9 mouse cellular contexts compared by ENCODE assay signal in genomic region chr10:128945675-128946074, GRCm38 (mm10). TPM values are rescaled to one million over a fixed set of nuclear protein-coding genes. Genes with fewer than 3 reads are reported as not detected.
DNase-seq lines count a peak whose midpoint lies in the region; ATAC-seq lines count a peak whose summit lies in the region.
"Had no signal": no experiment of that assay in that cellular context is flagged by ENCODE, and none has a peak within 500 bp of the region (broad histone marks: within the 10 kb centered on the region; RNA-seq: fewer than 3 reads in every experiment).

No protein-coding gene starts in this region.

- no peak overlapping the region for H3K9ac ChIP-seq in embryonic facial prominence, embryonic 11.5 days (replicated peaks; ENCODE audit: low read length)

- no peaks in the 10 kb centered on the region for H3K4me1 ChIP-seq in embryonic facial prominence, embryonic 11.5 days (ENCODE audit: control insufficient read depth, insufficient read depth, low read length)
- H3K4me1 ChIP-seq in embryonic facial prominence, embryonic 10.5 days = no peaks in the 10 kb centered on the region

- ATAC-seq in embryonic facial prominence, embryonic 11.5 days (replicated peaks; ENCODE audit: insufficient number of reproducible peaks, low FRiP score, low TSS enrichment, low read depth) = no peak
- ATAC-seq in granulocyte monocyte progenitor cell, adult 5-6 weeks (replicated peaks; ENCODE audit: poor library complexity, severe bottlenecking) = peak; percentile 82

- no peaks in the 10 kb centered on the region for H3K9me3 ChIP-seq in embryonic facial prominence, embryonic 11.5 days (replicated peaks; ENCODE audit: control insufficient read depth, low read length)
- no peaks in the 10 kb centered on the region for H3K9me3 ChIP-seq in embryonic facial prominence, embryonic 10.5 days

- intact Hi-C loops in left cerebral cortex, postnatal 36 days (cut with DNase I) = no loop called here

- no peak overlapping the region for H3K27ac ChIP-seq in embryonic facial prominence, embryonic 11.5 days (replicated peaks; ENCODE audit: low read depth, low read length)
- H3K27ac ChIP-seq in embryonic facial prominence, embryonic 10.5 days (replicated peaks) = no peak overlapping the region

- no peak overlapping the region for H3K4me3 ChIP-seq in embryonic facial prominence, embryonic 11.5 days (ENCODE audit: low read depth, low read length)
- no peak overlapping the region for H3K4me3 ChIP-seq in embryonic facial prominence, embryonic 10.5 days

- H3K27me3 ChIP-seq in embryonic facial prominence, embryonic 11.5 days (ENCODE audit: control insufficient read depth, insufficient read depth, low read length) = no peaks in the 10 kb centered on the region
- H3K27me3 ChIP-seq in embryonic facial prominence, embryonic 10.5 days (replicated peaks; ENCODE audit: low read depth, poor library complexity, severe bottlenecking) = no peaks in the 10 kb centered on the region

- peak; percentile 16 for DNase-seq in embryonic facial prominence, embryonic 11.5 days (ENCODE audit: low spot score)
- DNase-seq in embryonic facial prominence, embryonic 10.5 days (ENCODE audit: low spot score) = no peak
- peak; percentile 46 for DNase-seq in A20 (ENCODE audit: low read depth, low spot score)
- peak; percentile 51 for DNase-seq in adrenal gland, postnatal 25 days
- peak; percentile 53 for DNase-seq in lung, postnatal 25 days (ENCODE audit: low spot score)
- no peak for DNase-seq in frontal cortex, adult 2 months (ENCODE audit: extremely low spot score in 1 of 2, low spot score in 1 of 2)
- no peak for DNase-seq in left cerebral cortex, postnatal 36 days (ENCODE audit: low spot score in 2 of 2)

- 16% methylated on average over 3 of the region's 3 CpGs for WGBS in embryonic facial prominence, embryonic 11.5 days
- 17% methylated on average over 3 of the region's 3 CpGs for WGBS in embryonic facial prominence, embryonic 10.5 days

- no peaks in the 10 kb centered on the region for H3K36me3 ChIP-seq in embryonic facial prominence, embryonic 11.5 days (replicated peaks; ENCODE audit: control insufficient read depth, insufficient read depth, low read depth, low read length)
- no peaks in the 10 kb centered on the region for H3K36me3 ChIP-seq in embryonic facial prominence, embryonic 10.5 days (replicated peaks)

- H3K4me2 ChIP-seq in embryonic facial prominence, embryonic 11.5 days (ENCODE audit: low read depth, low read length) = no peak overlapping the region

RNA-seq across cellular contexts. Expression of gene Itga7, which starts 12.1 kb away (rescaled TPM):
- 2.3 and 2.7 TPM in 2 replicates for polyA plus RNA-seq in embryonic facial prominence, embryonic 11.5 days (2014; fragmentation: Nextera tagmentation; extraction: Ambion mirVana)
- polyA plus RNA-seq in embryonic facial prominence, embryonic 10.5 days (2016; fragmentation: Nextera tagmentation; extraction: Ambion mirVana) = 1.8 and 2.7 TPM in 2 replicates
- 9.6 and 10.2 TPM in 2 replicates for total RNA-seq in adrenal gland, postnatal 25 days (2021)
- total RNA-seq in granulocyte monocyte progenitor cell, adult 5-6 weeks (2014; fragmentation: Nextera tagmentation) = not detected in 2 replicates
- not detected in 2 replicates for total RNA-seq in granulocyte monocyte progenitor cell, adult 5-6 weeks (2017)
- 23.4 and 26.8 TPM in 2 replicates for polyA plus RNA-seq in frontal cortex, adult 2 months (2012; rRNA removed)
- 10 to 100 TPM; 13.0 to 16.5 TPM for total RNA-seq in left cerebral cortex, postnatal 36 days (2021)

RNA-seq across cellular contexts. Expression of gene Mettl7b, which starts 15.1 kb away (rescaled TPM):
- polyA plus RNA-seq in embryonic facial prominence, embryonic 11.5 days (2014; fragmentation: Nextera tagmentation; extraction: Ambion mirVana) = not detected in 2 replicates
- polyA plus RNA-seq in embryonic facial prominence, embryonic 10.5 days (2016; fragmentation: Nextera tagmentation; extraction: Ambion mirVana) = not detected in 2 replicates
- 5.7 TPM in 1 of 2 replicates, not detected in the other for total RNA-seq in adrenal gland, postnatal 25 days (2021)
- not detected in 2 replicates for total RNA-seq in granulocyte monocyte progenitor cell, adult 5-6 weeks (2014; fragmentation: Nextera tagmentation)
- not detected in 2 replicates for total RNA-seq in granulocyte monocyte progenitor cell, adult 5-6 weeks (2017)
- not detected in 2 replicates for polyA plus RNA-seq in frontal cortex, adult 2 months (2012; rRNA removed)
- not detected for total RNA-seq in left cerebral cortex, postnatal 36 days (2021)
- total RNA-seq: layer of hippocampus, postnatal 25 days had no signal

RNA-seq across cellular contexts. Expression of gene Bloc1s1, which starts 21.8 kb away (rescaled TPM):
- polyA plus RNA-seq in embryonic facial prominence, embryonic 11.5 days (2014; fragmentation: Nextera tagmentation; extraction: Ambion mirVana) = 196 and 213 TPM in 2 replicates
- 185 and 186 TPM in 2 replicates for polyA plus RNA-seq in embryonic facial prominence, embryonic 10.5 days (2016; fragmentation: Nextera tagmentation; extraction: Ambion mirVana)
- 189 and 195 TPM in 2 replicates for total RNA-seq in adrenal gland, postnatal 25 days (2021)
- 124 and 140 TPM in 2 replicates for total RNA-seq in granulocyte monocyte progenitor cell, adult 5-6 weeks (2014; fragmentation: Nextera tagmentation)
- 71.3 and 86.4 TPM in 2 replicates for total RNA-seq in granulocyte monocyte progenitor cell, adult 5-6 weeks (2017)
- polyA plus RNA-seq in frontal cortex, adult 2 months (2012; rRNA removed) = 233 and 273 TPM in 2 replicates
- total RNA-seq in left cerebral cortex, postnatal 36 days (2021) = 10 to 100 TPM; 85.2 to 95.4 TPM

RNA-seq across cellular contexts. Expression of gene Rdh5, which starts 23.0 kb away (rescaled TPM):
- 9.2 and 11.4 TPM in 2 replicates for polyA plus RNA-seq in embryonic facial prominence, embryonic 11.5 days (2014; fragmentation: Nextera tagmentation; extraction: Ambion mirVana)
- 11.2 and 11.9 TPM in 2 replicates for polyA plus RNA-seq in embryonic facial prominence, embryonic 10.5 days (2016; fragmentation: Nextera tagmentation; extraction: Ambion mirVana)
- 7.7 and 15.9 TPM in 2 replicates for total RNA-seq in adrenal gland, postnatal 25 days (2021)
- total RNA-seq in granulocyte monocyte progenitor cell, adult 5-6 weeks (2014; fragmentation: Nextera tagmentation) = 2.0 and 9.5 TPM in 2 replicates
- total RNA-seq in granulocyte monocyte progenitor cell, adult 5-6 weeks (2017) = 2.4 TPM in 1 of 2 replicates, not detected in the other
- polyA plus RNA-seq in frontal cortex, adult 2 months (2012; rRNA removed) = 12.3 and 15.7 TPM in 2 replicates
- 1 to 10 TPM; 6.7 to 7.0 TPM for total RNA-seq in left cerebral cortex, postnatal 36 days (2021)

RNA-seq across cellular contexts. Expression of gene Olfr9, which starts 43.6 kb away (rescaled TPM):
- not detected in 2 replicates for polyA plus RNA-seq in embryonic facial prominence, embryonic 11.5 days (2014; fragmentation: Nextera tagmentation; extraction: Ambion mirVana)
- polyA plus RNA-seq in embryonic facial prominence, embryonic 10.5 days (2016; fragmentation: Nextera tagmentation; extraction: Ambion mirVana) = not detected in 2 replicates
- not detected in 2 replicates for total RNA-seq in adrenal gland, postnatal 25 days (2021)
- total RNA-seq in granulocyte monocyte progenitor cell, adult 5-6 weeks (2014; fragmentation: Nextera tagmentation) = not detected in 2 replicates
- total RNA-seq in granulocyte monocyte progenitor cell, adult 5-6 weeks (2017) = not detected in 2 replicates
- not detected in 2 replicates for polyA plus RNA-seq in frontal cortex, adult 2 months (2012; rRNA removed)
- total RNA-seq in left cerebral cortex, postnatal 36 days (2021) = not detected
- total RNA-seq: layer of hippocampus, postnatal 25 days had no signal

Comparison
In these comparisons a context has a peak if more than half of its experiments do, and no peak if none do; other contexts are left out.
1. DNase-seq: peak in embryonic facial prominence, embryonic 11.5 days (single experiment), A20 (single experiment), adrenal gland, postnatal 25 days (single experiment) and lung, postnatal 25 days (single experiment); none in embryonic facial prominence, embryonic 10.5 days (single experiment), frontal cortex, adult 2 months (0 of 2) and left cerebral cortex, postnatal 36 days (0 of 2).
2. RNA of gene Itga7, which starts 12.1 kb away (total RNA-seq): 13.0 to 16.5 TPM in left cerebral cortex, postnatal 36 days and 9.6 to 10.2 TPM in adrenal gland, postnatal 25 days; not detected in granulocyte monocyte progenitor cell, adult 5-6 weeks; every median in the first group is over 10 times any median in the second.